Mouse (Mus musculus) thymus, postnatal 25 days (tissue): ENCODE measurements at regions not wholly inside any gene's neighbourhood (a gene's known extent, or its start where the extent isn't known, plus 50 kb on each side); places are given as distances from the start of the nearest gene placed in this dataset.

Source experiments
- DNase-seq: peaks from one replicate; pipeline ENCODE4 v3.0.0; 2022

GRCm38 (mm10) chr12:107539683-107540082 is 51.3 kb downstream of the 3110018I06Rik start:
- DNase-seq: no peak

- DNase-seq: no peak
Observed at GRCm38 (mm10) chr12:107541196-107541595, 52.8 kb downstream of the 3110018I06Rik start.

- no peak for DNase-seq
Observed at GRCm38 (mm10) chr12:107547194-107547885, 58.9 kb downstream of the 3110018I06Rik start.

- no peak for DNase-seq
Observed at GRCm38 (mm10) chr12:107547886-107548448, 59.5 kb downstream of the 3110018I06Rik start.

GRCm38 (mm10) chr12:107549452-107550296 is 61.2 kb downstream of the 3110018I06Rik start:
- DNase-seq: no peak

GRCm38 (mm10) chr12:107559191-107559590 is 70.8 kb downstream of the 3110018I06Rik start:
- DNase-seq: no peak

GRCm38 (mm10) chr12:107560100-107560499 is 71.7 kb downstream of the 3110018I06Rik start:
- no peak for DNase-seq

- DNase-seq: peak; percentile 31
Observed at GRCm38 (mm10) chr12:107572586-107572985, 84.2 kb downstream of the 3110018I06Rik start.

- no peak for DNase-seq
Observed at GRCm38 (mm10) chr12:107579508-107579907, 91.1 kb downstream of the 3110018I06Rik start.

GRCm38 (mm10) chr12:107583151-107583720 is 94.8 kb downstream of the 3110018I06Rik start:
- no peak for DNase-seq

- no peak for DNase-seq
Observed at GRCm38 (mm10) chr12:107585696-107586225, 97.3 kb downstream of the 3110018I06Rik start.

GRCm38 (mm10) chr12:107596236-107596635 is 107.8 kb downstream of the 3110018I06Rik start:
- no peak for DNase-seq

- no peak for DNase-seq
Observed at GRCm38 (mm10) chr12:107600576-107600975, 112.1 kb downstream of the 3110018I06Rik start.

GRCm38 (mm10) chr12:107608966-107609365 is 120.5 kb downstream of the 3110018I06Rik start:
- DNase-seq: peak; percentile 50

GRCm38 (mm10) chr12:107609986-107610385 is 121.6 kb downstream of the 3110018I06Rik start:
- DNase-seq: no peak

- DNase-seq: no peak
Observed at GRCm38 (mm10) chr12:107617212-107617994, 129.0 kb downstream of the 3110018I06Rik start.

GRCm38 (mm10) chr12:107624446-107624845 is 136.0 kb downstream of the 3110018I06Rik start:
- no peak for DNase-seq

GRCm38 (mm10) chr12:107648008-107648407 is 159.6 kb downstream of the 3110018I06Rik start:
- DNase-seq: no peak

GRCm38 (mm10) chr12:107652126-107652728 is 163.8 kb downstream of the 3110018I06Rik start:
- DNase-seq: no peak

GRCm38 (mm10) chr12:107653131-107653530 is 164.7 kb downstream of the 3110018I06Rik start:
- DNase-seq: no peak

- DNase-seq: no peak
Observed at GRCm38 (mm10) chr12:107656846-107657245, 168.4 kb downstream of the 3110018I06Rik start.

GRCm38 (mm10) chr12:107658241-107658640 is 169.8 kb downstream of the 3110018I06Rik start:
- DNase-seq: no peak
